Mouse (Mus musculus): Measurements from ENCODE around the gene Rhbg.
"Not testable (repeated sequence)": the region's sequence is repeated elsewhere in the genome, so short reads cannot be mapped to it uniquely, and the experiment has no call there.

- TF ChIP-seq CTCF (conservative IDR thresholded peaks at IDR 0.05; ENCODE audit: insufficient read depth, insufficient read length, low read depth, low read length); POLR2A (IDR thresholded peaks at IDR 0.05; ENCODE audit: low read depth, low read length): not testable (repeated sequence)
These were observed 30.5 kb upstream of the Rhbg start for GRCm38 (mm10) chr3:88284815-88285564.
